Mouse (Mus musculus) neural tube, embryonic 10.5 days (tissue): ENCODE results near the gene Fbxw8.

Experiments used
- DNase-seq: peaks from one replicate; pipeline ENCODE4 v3.0.0-alpha.2; 2017; ENCODE audit warnings: low spot score; ENCODE audit errors: extremely low spot score

Gene Fbxw8

GRCm38 (mm10) chr5:118108124-118108793, 47.0 kb downstream of the Fbxw8 start:
- DNase-seq, result no peak

- no peak for DNase-seq
Measured at GRCm38 (mm10) chr5:118106667-118107066, 48.6 kb downstream of the Fbxw8 start.

- no peak for DNase-seq
Measured at GRCm38 (mm10) chr5:118105536-118105935, 49.7 kb downstream of the Fbxw8 start.

DNA sequence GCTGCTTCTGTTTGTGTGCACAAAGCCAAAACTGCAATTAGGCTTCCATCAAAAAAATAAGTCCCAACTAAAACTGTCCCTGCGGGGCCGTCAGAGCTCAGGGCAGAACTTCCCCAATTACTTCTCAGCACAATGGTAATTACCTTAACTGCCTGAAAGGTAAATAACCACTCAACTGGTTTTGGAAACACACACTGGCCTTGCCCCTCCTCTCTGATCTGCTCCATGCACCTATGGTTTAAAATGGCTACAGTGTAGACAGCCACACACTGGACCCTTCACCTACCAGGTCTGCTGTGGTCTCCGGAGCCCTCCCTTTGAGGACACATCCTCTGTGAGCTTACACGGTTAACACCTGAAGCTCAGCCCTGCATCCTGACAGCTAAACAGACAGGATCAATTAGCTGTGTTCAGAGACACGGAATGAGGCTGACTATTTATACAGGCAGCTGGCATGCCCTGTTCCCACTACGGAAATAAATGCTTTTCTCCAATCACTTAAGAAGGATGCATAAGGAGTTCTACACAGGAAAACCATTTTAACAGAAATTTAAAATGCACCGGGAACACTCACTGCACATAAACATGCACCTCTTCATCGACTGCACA, 55.3 kb downstream of the Fbxw8 start:
- DNase-seq, result no peak

DNA sequence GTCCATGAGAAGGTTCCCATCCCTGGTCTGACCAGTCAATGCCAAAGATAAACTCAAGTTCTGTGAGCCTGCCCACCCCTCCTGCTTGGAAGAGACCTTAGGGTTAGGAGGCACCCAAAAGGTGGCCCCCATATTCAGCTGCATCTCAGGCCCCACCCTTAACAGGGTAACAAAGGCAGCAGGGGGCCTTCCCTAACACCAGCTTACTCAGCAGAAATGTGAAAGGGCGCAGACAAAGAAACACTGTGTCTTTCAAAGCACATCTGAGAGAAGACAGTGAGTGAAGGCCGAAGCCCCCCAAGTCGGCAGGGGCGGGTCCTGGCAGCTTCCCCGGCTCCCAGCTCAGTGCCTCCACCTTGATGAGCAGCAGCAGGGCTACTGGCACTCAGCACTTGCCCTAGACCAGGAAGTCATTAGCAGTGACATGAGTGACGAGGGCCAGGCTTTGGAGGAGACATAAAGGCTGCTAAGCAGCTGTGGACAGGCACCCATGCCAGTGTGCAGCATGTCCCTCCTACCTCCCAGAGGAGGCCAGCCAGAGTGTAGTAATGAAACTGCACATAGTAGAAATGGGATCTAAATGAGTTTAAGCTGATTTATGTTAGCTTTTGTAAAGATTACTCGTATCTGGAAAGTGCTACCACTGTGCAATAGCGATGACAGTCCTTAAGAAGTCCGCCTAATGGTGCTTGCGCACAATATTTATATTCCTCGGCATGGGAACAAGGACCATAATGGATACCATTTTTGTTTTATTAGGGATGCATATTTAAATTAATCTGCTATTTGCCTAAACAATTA, 56.0 kb downstream of the Fbxw8 start:
- DNase-seq, result no peak

- no peak for DNase-seq
Measured at GRCm38 (mm10) chr5:118096317-118096716, 58.9 kb downstream of the Fbxw8 start.

DNA sequence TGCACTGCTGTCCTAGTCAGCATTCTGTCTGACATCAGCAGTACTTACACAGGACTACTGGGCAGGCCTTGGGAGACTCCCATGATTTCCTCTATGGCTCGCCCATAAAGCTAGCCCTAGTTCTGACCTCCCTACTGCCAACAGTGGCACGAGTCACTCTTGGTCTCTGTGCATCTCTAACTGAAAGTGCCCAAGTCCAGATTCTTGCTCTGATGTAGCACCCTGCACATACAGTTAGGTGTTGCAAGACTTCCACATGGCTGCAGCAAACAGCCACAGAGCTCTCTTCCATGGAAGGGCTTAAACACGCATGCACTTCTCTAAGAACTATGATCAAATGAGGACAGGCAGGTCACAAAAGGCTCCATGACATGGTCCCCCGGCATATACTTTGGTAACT, 59.4 kb downstream of the Fbxw8 start:
- no peak for DNase-seq

- no peak for DNase-seq
Measured at GRCm38 (mm10) chr5:118095433-118095832, 59.8 kb downstream of the Fbxw8 start.

- no peak for DNase-seq
Measured at GRCm38 (mm10) chr5:118093321-118094035, 61.8 kb downstream of the Fbxw8 start.

- peak; percentile 47 for DNase-seq
Measured at GRCm38 (mm10) chr5:118090837-118091236, 64.4 kb downstream of the Fbxw8 start.

DNA sequence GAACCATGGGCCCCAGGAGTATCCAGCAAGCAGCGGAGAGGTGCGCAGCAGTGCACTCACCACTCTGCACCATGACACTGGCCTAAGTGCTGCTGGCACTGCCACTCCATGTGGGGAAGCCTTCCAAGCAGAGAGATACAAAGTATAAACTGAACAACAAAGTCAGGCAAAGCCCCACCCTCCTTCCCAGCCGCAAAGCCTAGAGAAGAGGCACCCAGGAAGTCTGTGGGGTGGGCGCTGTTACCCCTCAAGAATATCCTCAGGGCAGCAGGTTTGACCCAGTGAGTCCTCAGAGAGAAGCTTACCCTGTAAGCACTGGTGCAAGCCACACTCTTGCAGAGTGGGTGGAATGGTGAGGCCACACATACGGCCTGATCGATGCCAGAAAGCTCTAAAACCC, 65.2 kb downstream of the Fbxw8 start:
- no peak for DNase-seq

GRCm38 (mm10) chr5:118089102-118089501, 66.2 kb downstream of the Fbxw8 start:
- no peak for DNase-seq

DNA sequence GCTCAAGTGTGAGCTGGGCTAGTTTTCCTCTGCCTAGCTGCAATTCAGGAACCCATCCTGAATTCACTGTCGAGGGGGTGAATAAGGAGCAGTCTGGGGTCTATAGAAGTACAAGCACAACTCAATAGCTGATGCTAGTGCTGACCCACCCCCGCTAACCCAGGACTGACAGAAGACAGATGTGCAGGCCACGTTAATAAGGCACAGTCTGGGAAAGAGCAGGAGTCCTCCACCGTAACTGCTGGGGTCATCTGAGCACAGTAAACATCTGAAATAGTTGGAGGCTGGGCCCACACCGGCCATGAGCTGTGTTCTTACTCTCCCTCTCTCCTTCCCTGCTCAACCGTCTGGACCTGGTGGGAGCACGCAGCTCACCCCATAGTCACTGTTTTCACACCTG, 68.3 kb downstream of the Fbxw8 start:
- no peak for DNase-seq

- DNase-seq, result no peak
Measured at GRCm38 (mm10) chr5:118085313-118085712, 70.0 kb downstream of the Fbxw8 start.

DNA sequence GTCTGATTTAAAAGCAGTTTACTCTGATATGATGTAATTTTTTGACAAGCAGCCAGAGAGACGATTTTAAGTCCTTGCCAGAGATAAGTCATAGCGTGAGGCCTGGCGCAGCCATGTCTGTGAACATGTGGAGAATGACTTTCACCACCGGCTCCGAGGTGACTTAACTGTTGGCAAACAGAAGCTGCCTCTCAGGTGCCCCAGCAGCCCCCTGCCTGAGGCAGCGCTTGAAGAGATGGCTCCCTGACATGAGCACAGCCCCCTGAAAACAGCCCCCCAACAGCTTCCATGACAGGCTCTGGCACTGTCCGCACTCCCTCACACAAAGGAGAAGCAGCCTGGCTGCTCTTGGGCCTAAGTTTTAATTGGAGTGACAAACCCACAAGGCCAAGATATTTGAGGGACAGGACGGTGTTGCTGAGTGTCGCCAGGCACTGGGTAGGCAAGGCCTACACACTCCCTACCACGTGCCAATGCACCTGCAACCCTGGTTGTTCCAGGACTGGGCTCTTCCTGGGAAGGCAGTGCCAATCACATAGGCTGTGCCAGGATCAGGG, 71.0 kb downstream of the Fbxw8 start:
- no peak for DNase-seq

GRCm38 (mm10) chr5:118083060-118083638, 72.1 kb downstream of the Fbxw8 start:
- DNase-seq, result no peak

DNA sequence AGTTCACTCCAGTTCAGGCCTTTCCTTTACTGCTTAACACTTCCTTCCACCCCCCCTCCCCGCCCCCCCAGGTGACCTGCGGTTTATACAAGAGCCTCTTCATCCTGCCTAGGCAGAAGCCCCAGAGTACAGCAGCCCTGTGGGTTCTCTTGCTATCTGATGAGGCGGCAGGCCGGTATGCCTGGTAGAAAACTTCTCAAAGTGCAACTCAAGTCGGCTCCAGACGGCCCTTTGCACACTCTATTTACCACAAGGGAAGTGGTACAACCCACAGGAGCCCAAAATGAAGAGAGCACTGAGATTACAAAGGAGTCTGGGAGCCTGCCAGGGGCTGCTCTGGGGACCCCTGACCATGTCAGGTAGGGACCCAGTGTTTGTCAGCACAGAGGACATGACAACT, 73.3 kb downstream of the Fbxw8 start:
- no peak for DNase-seq

- no peak for DNase-seq
Measured at GRCm38 (mm10) chr5:118081374-118081949, 73.8 kb downstream of the Fbxw8 start.

GRCm38 (mm10) chr5:118079839-118080250, 75.4 kb downstream of the Fbxw8 start:
- DNase-seq, result no peak

DNA sequence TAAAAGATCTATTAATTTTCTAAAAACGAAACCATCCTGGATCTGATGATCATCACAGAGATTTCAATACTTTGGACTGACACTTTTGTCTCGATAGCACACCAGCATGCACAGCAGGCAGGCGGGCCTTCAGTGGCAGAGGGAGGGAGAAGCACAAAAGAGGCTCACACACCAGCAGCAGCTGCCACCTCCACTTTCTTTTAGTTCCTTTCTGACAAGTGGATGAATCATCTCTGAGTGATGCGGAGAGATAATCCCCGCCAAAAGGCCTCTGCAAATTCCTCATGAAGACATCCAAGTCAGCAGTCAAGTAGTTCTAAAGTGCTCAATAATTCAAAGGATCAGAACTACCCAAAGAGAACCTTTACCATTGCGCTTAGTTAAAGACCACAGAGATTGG, 75.9 kb downstream of the Fbxw8 start:
- no peak for DNase-seq

- no peak for DNase-seq
Measured at GRCm38 (mm10) chr5:118078550-118078949, 76.7 kb downstream of the Fbxw8 start.
